Mouse (Mus musculus) MEL (cell line): ENCODE measurements around the gene Cd40. TPM values are rescaled to one million over a fixed set of nuclear protein-coding genes. Genes with fewer than 3 reads are reported as not detected.

Experiments
- DNase-seq: peaks from one replicate; pipeline ENCODE4 v3.0.0; 2011; ENCODE audit warnings: low read depth, low spot score
- H3K27ac ChIP-seq: 2 replicates; pipeline ENCODE4 v1.5.1; 2012; ENCODE audit warnings: low read depth, mild to moderate bottlenecking, control low read depth, low read length, moderate library complexity; ENCODE audit not compliant: control insufficient read depth
- H3K27me3 ChIP-seq, 2 experiments: fragments of 150-350 bp in 1 of 2; sonication (generic) in 1 of 2; 2 replicates each; pipeline ENCODE4 v1.6.1; 2012; ENCODE audit warnings: low read length in 2 of 2, mild to moderate bottlenecking in 2 of 2, improper control_type of control experiment in 1 of 2, moderate library complexity in 1 of 2; ENCODE audit not compliant: insufficient read depth in 2 of 2, control insufficient read depth in 1 of 2
- H3K36me3 ChIP-seq, 2 experiments: 2 replicates each; pipeline ENCODE4 v1.6.1; 2012 to 2014; ENCODE audit warnings: low read length in 2 of 2, improper control_type of control experiment in 1 of 2, inconsistent platforms in 1 of 2, mild to moderate bottlenecking in 1 of 2; ENCODE audit not compliant: insufficient read depth in 2 of 2, control insufficient read depth in 1 of 2
- H3K4me1 ChIP-seq, 2 experiments: fragments of 150-350 bp in 1 of 2; sonication (generic) in 1 of 2; 2 replicates each; pipeline ENCODE4 v1.6.1; 2012; ENCODE audit warnings: low read length in 2 of 2, improper control_type of control experiment in 1 of 2, mild to moderate bottlenecking in 1 of 2; ENCODE audit not compliant: insufficient read depth in 2 of 2, control insufficient read depth in 1 of 2
- H3K4me3 ChIP-seq, 2 experiments: fragments of 150-350 bp in 1 of 2; sonication (generic) in 1 of 2; 2 replicates each; pipeline ENCODE4 v1.5.1; 2012; ENCODE audit warnings: low read depth in 2 of 2, low read length in 2 of 2, mild to moderate bottlenecking in 2 of 2, moderate library complexity in 2 of 2, control low read depth in 1 of 2, improper control_type of control experiment in 1 of 2; ENCODE audit not compliant: control insufficient read depth in 1 of 2, insufficient read depth in 1 of 2
- H3K79me2 ChIP-seq: 2 replicates; pipeline ENCODE4 v1.6.1; 2012; ENCODE audit warnings: mild to moderate bottlenecking, low read length, moderate library complexity; ENCODE audit not compliant: control insufficient read depth, poor library complexity, insufficient read depth
- H3K9ac ChIP-seq: 2 replicates; pipeline ENCODE4 v1.6.1; 2012; ENCODE audit warnings: low read depth, mild to moderate bottlenecking, control low read depth, low read length, moderate library complexity; ENCODE audit not compliant: control insufficient read depth, poor library complexity, severe bottlenecking
- H3K9me3 ChIP-seq: fragments of 150-350 bp; sonication (generic); replicated peaks from 2 replicates; pipeline ENCODE4 v1.6.1; 2012; ENCODE audit warnings: mild to moderate bottlenecking, low read length, improper control_type of control experiment, moderate library complexity; ENCODE audit not compliant: insufficient read depth
- CHD1 ChIP-seq: IDR thresholded peaks from 2 replicates; pipeline ENCODE4 v1.6.1; 2012; ENCODE audit warnings: low read depth, mild to moderate bottlenecking, inconsistent platforms, low read length, improper control_type of control experiment
- CHD2 ChIP-seq: IDR thresholded peaks from 2 replicates; pipeline ENCODE4 v1.6.1; 2011; ENCODE audit warnings: low read length, improper control_type of control experiment
- CTCF ChIP-seq, 3 experiments: IDR thresholded peaks in 2 of 3; conservative IDR thresholded peaks in 1 of 3; 2 replicates each; pipeline ENCODE4 v1.5.1; 2011 to 2012; ENCODE audit warnings: low read length in 3 of 3, low read depth in 2 of 3, mild to moderate bottlenecking in 2 of 3, improper control_type of control experiment in 1 of 3, inconsistent platforms in 1 of 3, mixed read lengths in 1 of 3, moderate library complexity in 1 of 3; ENCODE audit not compliant: control insufficient read depth in 1 of 3, insufficient read depth in 1 of 3, poor library complexity in 1 of 3, severe bottlenecking in 1 of 3
- E2F4 ChIP-seq: IDR thresholded peaks from 2 replicates; pipeline ENCODE4 v1.6.1; 2011; ENCODE audit warnings: low read depth, low read length, improper control_type of control experiment, borderline replicate concordance
- ELF1 ChIP-seq: IDR thresholded peaks from 2 replicates; pipeline ENCODE4 v1.6.1; 2014; ENCODE audit warnings: low read depth, mild to moderate bottlenecking, inconsistent platforms, low read length, improper control_type of control experiment, moderate library complexity
- EP300 ChIP-seq, 2 experiments: IDR thresholded peaks; 2 replicates each; pipeline ENCODE4 v1.6.1; 2011; ENCODE audit warnings: improper control_type of control experiment in 2 of 2, low read length in 2 of 2, low read depth in 1 of 2, mild to moderate bottlenecking in 1 of 2
- ETS1 ChIP-seq: IDR thresholded peaks from 2 replicates; pipeline ENCODE4 v1.6.1; 2012; ENCODE audit warnings: low read depth, mild to moderate bottlenecking, inconsistent platforms, low read length, improper control_type of control experiment, moderate library complexity
- GABPA ChIP-seq: IDR thresholded peaks from 2 replicates; pipeline ENCODE4 v1.6.1; 2012; ENCODE audit warnings: low read depth, mild to moderate bottlenecking, inconsistent platforms, low read length, improper control_type of control experiment, moderate library complexity
- HCFC1 ChIP-seq: IDR thresholded peaks from 2 replicates; pipeline ENCODE4 v1.6.1; 2012; ENCODE audit warnings: low read depth, mild to moderate bottlenecking, inconsistent platforms, low read length, improper control_type of control experiment, moderate library complexity
- MAZ ChIP-seq: IDR thresholded peaks from 2 replicates; pipeline ENCODE4 v1.6.1; 2012; ENCODE audit warnings: low read depth, mild to moderate bottlenecking, inconsistent platforms, low read length, improper control_type of control experiment
- MEF2A ChIP-seq: IDR thresholded peaks from 2 replicates; pipeline ENCODE4 v1.6.1; 2014; ENCODE audit warnings: low read depth, mild to moderate bottlenecking, inconsistent platforms, low read length, improper control_type of control experiment; ENCODE audit not compliant: poor library complexity, insufficient replicate concordance, severe bottlenecking; ENCODE audit errors: extremely low read depth
- MXI1 ChIP-seq: IDR thresholded peaks from 2 replicates; pipeline ENCODE4 v1.6.1; 2011; ENCODE audit warnings: mild to moderate bottlenecking, low read depth, low read length, improper control_type of control experiment
- MYB ChIP-seq: IDR thresholded peaks from 2 replicates; pipeline ENCODE4 v1.6.1; 2011; ENCODE audit warnings: mild to moderate bottlenecking, low read depth, low read length, improper control_type of control experiment
- MYC ChIP-seq: IDR thresholded peaks from 2 replicates; pipeline ENCODE4 v1.6.1; 2011; ENCODE audit warnings: low read depth, mild to moderate bottlenecking, low read length, improper control_type of control experiment, moderate library complexity
- NRF1 ChIP-seq: IDR thresholded peaks from 2 replicates; pipeline ENCODE4 v1.6.1; 2014; ENCODE audit warnings: low read depth, mild to moderate bottlenecking, inconsistent platforms, low read length, improper control_type of control experiment, moderate library complexity; ENCODE audit not compliant: poor library complexity, insufficient read depth, severe bottlenecking
- POLR2A ChIP-seq, 2 experiments: IDR thresholded peaks; 2 replicates each; pipeline ENCODE4 v1.6.1; 2011 to 2012; ENCODE audit warnings: low read length in 2 of 2, mild to moderate bottlenecking in 2 of 2, control low read depth in 1 of 2, improper control_type of control experiment in 1 of 2, low read depth in 1 of 2, moderate library complexity in 1 of 2; ENCODE audit not compliant: control insufficient read depth in 1 of 2, insufficient read depth in 1 of 2, poor library complexity in 1 of 2
- RAD21 ChIP-seq: IDR thresholded peaks from 2 replicates; pipeline ENCODE4 v1.6.1; 2011; ENCODE audit warnings: mild to moderate bottlenecking, low read depth, low read length, improper control_type of control experiment
- RCOR1 ChIP-seq: IDR thresholded peaks from 2 replicates; pipeline ENCODE4 v1.6.1; 2012; ENCODE audit warnings: low read depth, mild to moderate bottlenecking, inconsistent platforms, low read length, improper control_type of control experiment
- SIN3A ChIP-seq: IDR thresholded peaks from 2 replicates; pipeline ENCODE4 v1.6.1; 2012; ENCODE audit warnings: low read length, improper control_type of control experiment, inconsistent platforms
- SMC3 ChIP-seq: IDR thresholded peaks from 2 replicates; pipeline ENCODE4 v1.6.1; 2011; ENCODE audit warnings: low read depth, low read length, improper control_type of control experiment
- TCF12 ChIP-seq: IDR thresholded peaks from 2 replicates; pipeline ENCODE4 v1.6.1; 2014; ENCODE audit warnings: low read depth, mild to moderate bottlenecking, inconsistent platforms, low read length, improper control_type of control experiment, moderate library complexity
- USF1 ChIP-seq: IDR thresholded peaks from 2 replicates; pipeline ENCODE4 v1.6.1; 2014; ENCODE audit warnings: low read depth, mild to moderate bottlenecking, inconsistent platforms, low read length, improper control_type of control experiment, moderate library complexity
- USF2 ChIP-seq, 2 experiments: IDR thresholded peaks; 2 replicates each; pipeline ENCODE4 v1.6.1; 2011 to 2012; ENCODE audit warnings: improper control_type of control experiment in 2 of 2, low read length in 2 of 2, borderline replicate concordance in 1 of 2, inconsistent platforms in 1 of 2, low read depth in 1 of 2, mild to moderate bottlenecking in 1 of 2; ENCODE audit not compliant: insufficient read depth in 1 of 2
- ZC3H11A ChIP-seq: IDR thresholded peaks from 2 replicates; pipeline ENCODE4 v1.6.1; 2012; ENCODE audit warnings: low read depth, mild to moderate bottlenecking, inconsistent platforms, low read length, improper control_type of control experiment
- ZMIZ1 ChIP-seq: IDR thresholded peaks from 2 replicates; pipeline ENCODE4 v1.6.1; 2012; ENCODE audit warnings: low read depth, mild to moderate bottlenecking, inconsistent platforms, low read length, improper control_type of control experiment, moderate library complexity
- ZNF384 ChIP-seq: IDR thresholded peaks from 2 replicates; pipeline ENCODE4 v1.6.1; 2012; ENCODE audit warnings: low read depth, mild to moderate bottlenecking, inconsistent platforms, low read length, improper control_type of control experiment
- polyA plus RNA-seq, 2 experiments: library from polyadenylated mRNA; stranded (reverse) in 1 of 2; unstranded in 1 of 2; fragments of >175 nt in 1 of 2; fragments of >200 nt in 1 of 2; gene quantifications; 2 replicates each; pipeline versions ENCODE4 v1.2.1 to v1.2.4; 2012; ENCODE audit warnings: low replicate concordance in 2 of 2, low read depth in 1 of 2; ENCODE audit not compliant: insufficient read length in 2 of 2, insufficient read depth in 1 of 2, missing spikeins in 1 of 2
- total RNA-seq: library from RNA; depleted of rRNA; stranded (reverse); fragments of 300-350 nt; gene quantifications from 2 replicates; pipeline ENCODE4 v1.2.3, GENCODE M21; 2012

Cd40 gene
- total and polyA plus RNA-seq, 3 experiments = 0.08 TPM; not detected in 2

DNA sequence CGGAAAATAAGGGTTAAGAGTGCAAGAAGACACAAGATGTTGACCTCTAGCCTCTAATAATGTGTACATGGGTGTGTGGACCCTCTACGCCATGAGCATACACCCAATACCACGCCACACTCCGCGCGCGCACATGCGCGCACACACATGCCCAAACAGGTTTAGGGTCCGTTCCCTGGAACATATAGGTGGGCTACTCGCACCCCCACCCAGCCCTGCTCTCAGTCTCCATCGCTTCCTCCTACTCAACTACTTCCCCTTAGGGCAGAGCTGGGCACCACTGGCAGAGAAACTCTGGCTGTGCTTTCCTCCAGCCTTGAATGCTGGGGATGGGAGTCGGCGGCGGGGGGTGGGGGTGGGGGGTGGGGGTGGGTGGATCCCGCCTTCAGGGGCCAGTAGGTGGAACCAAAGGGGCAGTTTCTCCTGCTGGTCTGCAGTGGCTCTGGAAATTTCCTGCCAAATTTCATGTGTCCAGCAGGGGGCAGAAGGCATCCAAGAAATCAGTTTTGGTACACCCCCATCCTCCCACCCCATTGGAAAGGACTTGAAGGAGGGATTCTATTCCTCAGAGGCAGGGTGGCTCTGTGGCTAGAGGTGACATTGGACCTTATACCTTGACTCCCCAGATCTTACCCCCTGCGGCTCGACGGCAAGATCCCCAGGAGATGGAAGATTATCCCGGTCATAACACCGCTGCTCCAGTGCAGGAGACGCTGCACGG is 14.8 kb downstream of the Cd40 start:
- no peaks in the 10 kb centered on the region for H3K27me3 ChIP-seq

DNA sequence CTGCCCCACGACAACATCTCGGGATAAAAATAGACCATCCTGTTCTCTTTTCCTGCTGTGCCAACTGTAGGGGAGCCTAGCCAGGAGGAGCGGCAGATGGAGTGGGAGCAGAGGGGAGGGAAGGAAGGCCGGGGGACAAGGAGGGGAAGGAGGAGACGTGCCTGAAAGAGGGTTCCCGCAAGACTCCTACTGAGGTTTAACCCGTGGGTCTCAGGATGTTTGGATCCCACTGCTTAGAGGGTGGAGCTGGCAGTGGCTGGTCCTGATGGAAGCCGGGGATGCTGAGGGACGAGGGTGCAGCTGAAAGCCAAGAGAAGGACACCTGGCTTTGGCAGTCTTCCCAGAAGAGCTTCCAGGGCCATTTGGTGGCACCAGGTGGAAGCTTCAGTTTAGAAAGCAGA is 18.0 kb downstream of the Cd40 start:
- no peak overlapping the region for H3K4me3 ChIP-seq
- no peaks in the 10 kb centered on the region for H3K27me3 ChIP-seq
- H3K9ac ChIP-seq = no peak overlapping the region
- no peak for TF ChIP-seq HCFC1
- no peak for TF ChIP-seq SMC3
- TF ChIP-seq E2F4 = no peak
- no peak for TF ChIP-seq NRF1
- no peak for TF ChIP-seq MYB
- TF ChIP-seq RAD21 = no peak
- TF ChIP-seq EP300 (IDR thresholded peaks at IDR 0.05; ENCODE audit: low read depth in 1 of 2, low read length in 2 of 2) = no peak
- TF ChIP-seq POLR2A (IDR thresholded peaks at IDR 0.05; ENCODE audit: control insufficient read depth in 1 of 2, insufficient read depth in 1 of 2, low read depth in 1 of 2, low read length in 2 of 2, poor library complexity in 1 of 2) = no peak
- no peak for TF ChIP-seq RCOR1
- no peak for TF ChIP-seq TCF12
- TF ChIP-seq CHD2 = no peak
- no peak for TF ChIP-seq MAZ
- no peak for TF ChIP-seq SIN3A
- no peak for TF ChIP-seq ZNF384
- no peak for TF ChIP-seq MYC
- no peak for TF ChIP-seq ETS1
- TF ChIP-seq ZMIZ1 = no peak
- no peak for TF ChIP-seq MXI1
- no peak for TF ChIP-seq ELF1
- no peak for TF ChIP-seq GABPA
- no peak overlapping the region for H3K27ac ChIP-seq
- H3K4me1 ChIP-seq = no peaks in the 10 kb centered on the region
- no peak for DNase-seq
- no peaks in the 10 kb centered on the region for H3K36me3 ChIP-seq
- no peaks in the 10 kb centered on the region for H3K9me3 ChIP-seq
- no peaks in the 10 kb centered on the region for H3K79me2 ChIP-seq

More for the DNA sequence above, 14.8 kb downstream of the Cd40 start:
- Histone ChIP-seq H3K9me3 (no peaks in the 10 kb centered on the region), H3K9ac (no peak overlapping the region), H3K4me3 (no peak overlapping the region), H3K27ac (no peak overlapping the region), H3K79me2 (no peaks in the 10 kb centered on the region)
- peak; percentile 47 for DNase-seq
- peak; percentile 69 for TF ChIP-seq SMC3
- peak; percentile 35 for TF ChIP-seq ZC3H11A
- no peak for TF ChIP-seq USF1
- peak; percentile 51 to 79 (median 67) for TF ChIP-seq CTCF (IDR thresholded peaks at IDR 0.05 in 2 of 3, conservative IDR thresholded peaks at IDR 0.05 in 1 of 3; ENCODE audit: control insufficient read depth in 1 of 3, insufficient read depth in 1 of 3, low read depth in 2 of 3, low read length in 3 of 3, poor library complexity in 1 of 3, severe bottlenecking in 1 of 3)
- no peak for TF ChIP-seq MEF2A
- no peak for TF ChIP-seq USF2 (IDR thresholded peaks at IDR 0.05; ENCODE audit: borderline replicate concordance in 1 of 2, insufficient read depth in 1 of 2, low read depth in 1 of 2, low read length in 2 of 2)
- TF ChIP-seq EP300 (IDR thresholded peaks at IDR 0.05; ENCODE audit: low read depth in 1 of 2, low read length in 2 of 2) = no peak
- TF ChIP-seq NRF1 = no peak
- TF ChIP-seq CHD1 = no peak
- TF ChIP-seq RAD21 = peak; percentile 70
- TF ChIP-seq, all 39 proteins: peak for 4
- Histone ChIP-seq H3K36me3 (no peaks in the 10 kb centered on the region), H3K4me1 (no peaks in the 10 kb centered on the region)
